Comparison of ENCODE assay signal across 8 mouse cellular contexts in genomic region chr10:81395127-81395526, GRCm38 (mm10). TPM values are rescaled to one million over a fixed set of nuclear protein-coding genes. Genes with fewer than 3 reads are reported as not detected.
DNase-seq lines count a peak whose midpoint lies in the region; ATAC-seq and TF ChIP-seq lines count a peak whose summit lies in the region.

No protein-coding gene starts in this region.

- H3K4me1 ChIP-seq in testis, adult 2 months (ENCODE audit: control insufficient read depth, insufficient read depth, low read length): peaks cover 31% of the 10 kb centered on the region
- H3K4me1 ChIP-seq in lung, embryonic 14.5 days (ENCODE audit: insufficient read depth): no peaks in the 10 kb centered on the region; the same call in 1 of the 2 replicates

- intact Hi-C loops in heart, postnatal 25 days (cut with DNase I): loop anchor here (1.0 kb wide), 1 partner anchor 46 kb away; no protein-coding TSS in a partner anchor
- intact Hi-C loops in heart, postnatal 14 days (cut with DNase I): loop anchor here (2.0 kb wide), 1 partner anchor 46 kb away; no protein-coding TSS in a partner anchor

- H3K27me3 ChIP-seq in testis, adult 2 months (ENCODE audit: control insufficient read depth, insufficient read depth, low read length): no peaks in the 10 kb centered on the region
- H3K27me3 ChIP-seq in lung, embryonic 14.5 days (ENCODE audit: insufficient read depth, low read length): no peaks in the 10 kb centered on the region

- TF ChIP-seq POLR2A in testis, adult 2 months (IDR thresholded peaks at IDR 0.05; ENCODE audit: control insufficient read depth, low read depth, low read length): no peak

- DNase-seq in heart, adult 11 months: peak; percentile 96
- DNase-seq in heart, postnatal 25 days (ENCODE audit: low spot score): no peak
- DNase-seq in testis, postnatal 14 days (ENCODE audit: low spot score): no peak
- DNase-seq in cerebellum, adult 9-11 months: peak; percentile 73
- DNase-seq in heart, postnatal 14 days: peak; percentile 75 to 83
- peak; percentile 90 for DNase-seq in lung, embryonic 14.5 days
- peak; percentile 75 to 93 for DNase-seq in spleen, postnatal 4 days (ENCODE audit: low spot score in 2 of 2)

- H3K4me2 ChIP-seq in lung, embryonic 14.5 days: no peak overlapping the region

- H3K9ac ChIP-seq in lung, embryonic 14.5 days: no peak overlapping the region

- no peaks in the 10 kb centered on the region for H3K9me3 ChIP-seq in lung, embryonic 14.5 days (ENCODE audit: low read depth, low read length)

- 14% methylated on average over 5 of the region's 5 CpGs for WGBS in lung, embryonic 14.5 days

- TF ChIP-seq CTCF in testis, adult 2 months (IDR thresholded peaks at IDR 0.05; ENCODE audit: control insufficient read depth, insufficient read depth, insufficient replicate concordance, low read depth, low read length): peak; percentile 79
- peak; percentile 94 for TF ChIP-seq CTCF in lung, embryonic 14.5 days (IDR thresholded peaks at IDR 0.05; ENCODE audit: low read depth)

- no peak overlapping the region for H3K4me3 ChIP-seq in testis, adult 2 months (ENCODE audit: control insufficient read depth, low read depth, low read length)
- no peak overlapping the region for H3K4me3 ChIP-seq in lung, embryonic 14.5 days (ENCODE audit: low read depth, low read length)

- no peak overlapping the region for H3K27ac ChIP-seq in testis, adult 2 months (ENCODE audit: control insufficient read depth, insufficient read depth, low read depth, low read length)
- H3K27ac ChIP-seq in lung, embryonic 14.5 days (ENCODE audit: low read depth): no peak overlapping the region

- H3K36me3 ChIP-seq in testis, adult 2 months (ENCODE audit: control insufficient read depth, insufficient read depth, low read length): no peaks in the 10 kb centered on the region
- H3K36me3 ChIP-seq in lung, embryonic 14.5 days (ENCODE audit: insufficient read depth): peaks cover 36% of the 10 kb centered on the region

- no peak for ATAC-seq in lung, embryonic 14.5 days (ENCODE audit: insufficient read depth)

RNA-seq across cellular contexts. Expression of gene Smim24, which starts 2.3 kb away (rescaled TPM):
- total RNA-seq in heart, postnatal 25 days (2021): 1 to 10 TPM; 2.0 TPM
- 3,568 and 3,612 TPM in 2 replicates for polyA plus RNA-seq in testis, adult 2 months (2012; rRNA removed)
- 1 to 10 TPM; 1.9 to 2.0 TPM for total RNA-seq in heart, postnatal 14 days (2021)
- polyA plus RNA-seq in lung, embryonic 14.5 days (2014; fragmentation: Nextera tagmentation; extraction: Ambion mirVana): 2.8 and 3.3 TPM in 2 replicates

RNA-seq across cellular contexts. Expression of gene Gm48552, which starts 6.3 kb away (rescaled TPM):
- under 1 TPM in 1 of 2 experiments, not detected in 1; 0.70 TPM for total RNA-seq in heart, postnatal 25 days (2021)
- polyA plus RNA-seq in testis, adult 2 months (2012; rRNA removed): 0.65 TPM in 1 of 2 replicates, not detected in the other
- under 1 TPM; 0.65 to 0.83 TPM for total RNA-seq in heart, postnatal 14 days (2021)
- polyA plus RNA-seq in lung, embryonic 14.5 days (2014; fragmentation: Nextera tagmentation; extraction: Ambion mirVana): 1.3 and 1.4 TPM in 2 replicates

RNA-seq across cellular contexts. Expression of gene Gm48551, which starts 10.9 kb away (rescaled TPM):
- total RNA-seq in heart, postnatal 25 days (2021): under 1 TPM; 0.61 to 0.78 TPM
- 1.2 and 1.6 TPM in 2 replicates for polyA plus RNA-seq in testis, adult 2 months (2012; rRNA removed)
- under 1 TPM; 0.51 to 0.84 TPM for total RNA-seq in heart, postnatal 14 days (2021)
- 2.8 and 3.8 TPM in 2 replicates for polyA plus RNA-seq in lung, embryonic 14.5 days (2014; fragmentation: Nextera tagmentation; extraction: Ambion mirVana)

RNA-seq across cellular contexts. Expression of gene Dohh, which starts 10.9 kb away (rescaled TPM):
- total RNA-seq in heart, postnatal 25 days (2021): 10 to 100 TPM; 52.0 to 56.2 TPM
- 38.5 and 46.3 TPM in 2 replicates for polyA plus RNA-seq in testis, adult 2 months (2012; rRNA removed)
- total RNA-seq in heart, postnatal 14 days (2021): 10 to 100 TPM; 47.6 to 55.3 TPM
- polyA plus RNA-seq in lung, embryonic 14.5 days (2014; fragmentation: Nextera tagmentation; extraction: Ambion mirVana): 57.5 and 67.0 TPM in 2 replicates

RNA-seq across cellular contexts. Expression of gene Fzr1, which starts 16.8 kb away (rescaled TPM):
- total RNA-seq in heart, postnatal 25 days (2021): 10 to 100 TPM; 27.7 to 32.3 TPM
- polyA plus RNA-seq in testis, adult 2 months (2012; rRNA removed): 161 and 178 TPM in 2 replicates
- 10 to 100 TPM; 30.5 to 32.7 TPM for total RNA-seq in heart, postnatal 14 days (2021)
- 109 and 116 TPM in 2 replicates for polyA plus RNA-seq in lung, embryonic 14.5 days (2014; fragmentation: Nextera tagmentation; extraction: Ambion mirVana)

Comparison
In these comparisons a context has a peak if more than half of its experiments do, and no peak if none do; other contexts are left out.
1. DNase-seq: peak in heart, adult 11 months (single experiment), cerebellum, adult 9-11 months (single experiment), heart, postnatal 14 days (2 of 2), lung, embryonic 14.5 days (single experiment) and spleen, postnatal 4 days (2 of 2); none in heart, postnatal 25 days (single experiment) and testis, postnatal 14 days (single experiment).